Mouse (Mus musculus): Measurements from ENCODE around the gene Txn2. TPM values are rescaled to one million over a fixed set of nuclear protein-coding genes. Genes with fewer than 3 reads are reported as not detected.

Txn2 gene
- polyA plus RNA-seq, 1 experiment from 2014 or later, result 259 TPM

- peak overlapping the region; percentile 29; the same call in 1 of the 2 replicates for H3K9ac ChIP-seq
Observed at GRCm38 (mm10) chr15:77955440-77956403, 26.9 kb upstream of the Txn2 start.

GRCm38 (mm10) chr15:77954362-77954761 is 25.6 kb upstream of the Txn2 start:
- Histone ChIP-seq H3K36me3 (peaks cover 9% of the 10 kb centered on the region), H3K9ac (no peak overlapping the region), H3K9me3 (no peaks in the 10 kb centered on the region), H3K27ac (no peak overlapping the region), H3K4me1 (peaks cover 19% of the 10 kb centered on the region), H3K4me3 (replicated peaks) (no peak overlapping the region), H3K27me3 (replicated peaks) (peaks cover 12% of the 10 kb centered on the region), H3K4me2 (no peak overlapping the region)
- no peak for ATAC-seq (ENCODE audit: insufficient read depth, low FRiP score, low read depth)
- WGBS, result 88% methylated on average over 2 of the region's 2 CpGs

More at GRCm38 (mm10) chr15:77955440-77956403, 26.9 kb upstream of the Txn2 start:
- no peak overlapping the region for H3K27ac ChIP-seq
- H3K4me2 ChIP-seq, result peak overlapping the region; percentile 91
- no peaks in the 10 kb centered on the region for H3K9me3 ChIP-seq
- peak overlapping the region; percentile 55 for H3K4me3 ChIP-seq (replicated peaks)
- peaks cover 19% of the 10 kb centered on the region for H3K4me1 ChIP-seq
- H3K27me3 ChIP-seq (replicated peaks), result peaks cover 12% of the 10 kb centered on the region
- ATAC-seq (ENCODE audit: insufficient read depth, low FRiP score, low read depth), result peak; percentile 9; the same call in 1 of the 2 replicates
- H3K36me3 ChIP-seq, result peaks cover 22% of the 10 kb centered on the region
- 9% methylated on average over 52 of the region's 52 CpGs for WGBS

- Histone ChIP-seq H3K4me2 (no peak overlapping the region), H3K4me1 (peaks cover 19% of the 10 kb centered on the region), H3K9me3 (no peaks in the 10 kb centered on the region), H3K27ac (no peak overlapping the region), H3K9ac (no peak overlapping the region), H3K27me3 (replicated peaks) (peaks cover 12% of the 10 kb centered on the region), H3K36me3 (no peaks in the 10 kb centered on the region), H3K4me3 (replicated peaks) (no peak overlapping the region)
- WGBS, result 89% methylated on average over 3 of the region's 3 CpGs
- ATAC-seq (ENCODE audit: insufficient read depth, low FRiP score, low read depth), result no peak
Observed at GRCm38 (mm10) chr15:77952921-77953320, 24.1 kb upstream of the Txn2 start.

GRCm38 (mm10) chr15:77949061-77949460 is 20.3 kb upstream of the Txn2 start:
- H3K27me3 ChIP-seq (replicated peaks), result no peaks in the 10 kb centered on the region
- H3K9me3 ChIP-seq, result no peaks in the 10 kb centered on the region
- no peaks in the 10 kb centered on the region for H3K4me1 ChIP-seq
- ATAC-seq (ENCODE audit: insufficient read depth, low FRiP score, low read depth), result no peak
- no peak overlapping the region for H3K4me2 ChIP-seq
- WGBS, result 87% methylated on average over 7 of the region's 7 CpGs
- no peak overlapping the region for H3K27ac ChIP-seq
- no peaks in the 10 kb centered on the region for H3K36me3 ChIP-seq
- no peak overlapping the region for H3K9ac ChIP-seq
- no peak overlapping the region for H3K4me3 ChIP-seq (replicated peaks)

DNA sequence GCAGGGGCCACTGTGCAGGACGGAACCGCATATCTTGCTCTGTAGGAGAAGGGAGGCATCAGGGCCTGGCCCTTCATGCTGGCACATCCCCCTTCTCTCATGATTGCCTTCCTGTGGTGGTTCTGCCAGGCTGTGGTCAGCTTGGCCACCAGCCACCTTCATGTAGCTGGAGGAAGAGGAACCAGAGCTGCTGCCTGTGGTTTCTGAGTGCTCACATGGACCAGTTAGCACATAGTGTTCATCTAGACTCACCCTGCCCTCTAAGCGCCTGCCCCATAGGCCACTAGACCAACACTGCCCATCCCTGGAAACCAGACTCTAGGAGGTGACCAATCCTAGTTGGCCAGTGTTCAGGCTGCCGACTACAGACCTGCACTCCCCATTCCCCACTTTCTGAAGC is 16.9 kb upstream of the Txn2 start:
- no peak overlapping the region for H3K27ac ChIP-seq
- H3K9ac ChIP-seq, result no peak overlapping the region
- H3K36me3 ChIP-seq, result no peaks in the 10 kb centered on the region
- no peak overlapping the region for H3K4me2 ChIP-seq
- H3K4me3 ChIP-seq (replicated peaks), result no peak overlapping the region
- no peak for ATAC-seq (ENCODE audit: insufficient read depth, low FRiP score, low read depth)
- H3K4me1 ChIP-seq, result no peaks in the 10 kb centered on the region
- H3K9me3 ChIP-seq, result no peaks in the 10 kb centered on the region
- WGBS, result 73% methylated on average over 4 of the region's 4 CpGs
- no peaks in the 10 kb centered on the region for H3K27me3 ChIP-seq (replicated peaks)

GRCm38 (mm10) chr15:77941563-77941962 is 12.8 kb upstream of the Txn2 start:
- 83% methylated on average over 3 of the region's 3 CpGs for WGBS
- ATAC-seq (ENCODE audit: insufficient read depth, low FRiP score, low read depth), result no peak
- no peak overlapping the region for H3K4me2 ChIP-seq
- no peaks in the 10 kb centered on the region for H3K9me3 ChIP-seq
- no peak overlapping the region for H3K27ac ChIP-seq
- no peak overlapping the region for H3K9ac ChIP-seq
- no peaks in the 10 kb centered on the region for H3K27me3 ChIP-seq (replicated peaks)
- no peak overlapping the region for H3K4me3 ChIP-seq (replicated peaks)
- no peaks in the 10 kb centered on the region for H3K36me3 ChIP-seq
- H3K4me1 ChIP-seq, result no peaks in the 10 kb centered on the region

DNA sequence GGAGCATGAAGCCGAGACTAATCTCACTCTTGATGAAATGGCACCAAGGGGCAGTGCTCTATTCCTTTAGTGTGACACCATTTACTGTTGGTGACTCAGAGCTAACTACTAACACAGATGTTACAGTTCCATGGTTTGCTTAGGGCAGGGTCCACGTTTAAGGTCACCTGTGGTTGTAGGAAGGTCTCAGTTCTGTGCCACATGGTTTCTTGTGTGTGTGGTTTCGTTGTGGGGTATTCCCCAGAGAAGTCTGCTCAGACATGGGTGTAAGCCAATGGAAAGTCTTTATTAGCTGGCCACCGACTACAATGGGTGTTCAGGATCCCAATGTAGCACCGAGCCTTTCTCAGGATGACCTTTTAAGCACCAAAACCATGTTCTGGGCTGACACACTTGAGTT is 9.7 kb upstream of the Txn2 start:
- WGBS, result 75% methylated on average over 5 of the region's 5 CpGs

DNA sequence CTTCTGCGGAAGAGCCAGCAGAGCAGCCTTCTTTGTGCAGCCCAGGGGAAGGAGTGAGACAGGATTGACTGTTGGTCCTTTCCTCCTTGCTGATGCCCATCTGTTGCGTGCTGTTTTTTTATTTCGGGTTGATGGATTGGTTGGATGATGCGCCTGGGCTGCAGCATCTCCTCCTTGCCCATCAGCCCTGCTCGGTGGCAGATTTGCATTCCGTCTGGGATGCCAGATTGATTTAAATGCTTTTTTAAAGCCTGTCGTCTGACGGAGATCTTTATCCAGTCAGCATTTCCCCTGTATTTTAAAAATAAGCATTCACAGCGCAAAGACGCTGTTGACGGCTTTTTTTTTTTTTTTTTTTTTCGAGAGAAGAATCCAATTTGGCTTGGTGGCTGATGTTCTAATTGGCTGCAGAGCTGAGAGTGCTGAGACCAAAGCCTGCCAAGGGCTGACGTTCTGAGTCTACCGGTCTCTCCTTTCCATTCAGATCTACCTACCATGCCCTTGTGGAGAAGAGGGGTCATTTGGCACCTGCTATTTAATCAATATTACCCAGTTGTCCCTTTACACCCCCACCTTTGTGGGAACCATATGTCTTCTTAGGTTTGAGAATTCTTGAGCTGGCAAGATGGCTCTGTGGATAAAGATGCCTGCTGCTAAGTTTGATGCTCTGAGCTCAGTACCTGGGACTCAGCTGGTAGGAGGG is 7.0 kb upstream of the Txn2 start:
- H3K9ac ChIP-seq, result no peak overlapping the region
- WGBS, result 74% methylated on average over 14 of the region's 14 CpGs

More for the DNA sequence above, 9.7 kb upstream of the Txn2 start:
- Histone ChIP-seq H3K27ac (no peak overlapping the region), H3K27me3 (replicated peaks) (0 out of 2 replicates have a peak, but pooled peaks cover 4% of the 10 kb centered on the region), H3K9ac (no peak overlapping the region), H3K4me1 (peaks cover 9% of the 10 kb centered on the region; the same call in 1 of the 2 replicates), H3K4me2 (no peak overlapping the region), H3K4me3 (replicated peaks) (no peak overlapping the region), H3K36me3 (no peaks in the 10 kb centered on the region), H3K9me3 (no peaks in the 10 kb centered on the region)
- no peak for ATAC-seq (ENCODE audit: insufficient read depth, low FRiP score, low read depth)

GRCm38 (mm10) chr15:77934968-77935367 is 6.2 kb upstream of the Txn2 start:
- H3K9me3 ChIP-seq, result no peaks in the 10 kb centered on the region
- no peak overlapping the region for H3K27ac ChIP-seq
- WGBS, result 63% methylated on average over 5 of the region's 5 CpGs
- peaks cover 11% of the 10 kb centered on the region; the same call in 1 of the 2 replicates for H3K4me1 ChIP-seq
- ATAC-seq (ENCODE audit: insufficient read depth, low FRiP score, low read depth), result no peak
- H3K27me3 ChIP-seq (replicated peaks), result 0 out of 2 replicates have a peak, but pooled peaks cover 4% of the 10 kb centered on the region
- no peak overlapping the region for H3K4me3 ChIP-seq (replicated peaks)
- H3K4me2 ChIP-seq, result no peak overlapping the region
- H3K9ac ChIP-seq, result no peak overlapping the region
- no peaks in the 10 kb centered on the region for H3K36me3 ChIP-seq

More for the DNA sequence above, 7.0 kb upstream of the Txn2 start:
- Histone ChIP-seq H3K36me3 (no peaks in the 10 kb centered on the region), H3K27me3 (replicated peaks) (0 out of 2 replicates have a peak, but pooled peaks cover 4% of the 10 kb centered on the region), H3K4me1 (peaks cover 11% of the 10 kb centered on the region; the same call in 1 of the 2 replicates), H3K27ac (no peak overlapping the region), H3K4me2 (no peak overlapping the region), H3K9me3 (no peaks in the 10 kb centered on the region), H3K4me3 (replicated peaks) (no peak overlapping the region)
- no peak for ATAC-seq (ENCODE audit: insufficient read depth, low FRiP score, low read depth)

GRCm38 (mm10) chr15:77934326-77934725 is 5.5 kb upstream of the Txn2 start:
- Histone ChIP-seq H3K4me3 (replicated peaks) (no peak overlapping the region), H3K27ac (no peak overlapping the region), H3K4me1 (peaks cover 11% of the 10 kb centered on the region), H3K36me3 (no peaks in the 10 kb centered on the region), H3K27me3 (replicated peaks) (0 out of 2 replicates have a peak, but pooled peaks cover 4% of the 10 kb centered on the region), H3K9ac (no peak overlapping the region), H3K9me3 (no peaks in the 10 kb centered on the region), H3K4me2 (no peak overlapping the region)
- no peak for ATAC-seq (ENCODE audit: insufficient read depth, low FRiP score, low read depth)
- WGBS, result 71% methylated on average over 11 of the region's 11 CpGs

DNA sequence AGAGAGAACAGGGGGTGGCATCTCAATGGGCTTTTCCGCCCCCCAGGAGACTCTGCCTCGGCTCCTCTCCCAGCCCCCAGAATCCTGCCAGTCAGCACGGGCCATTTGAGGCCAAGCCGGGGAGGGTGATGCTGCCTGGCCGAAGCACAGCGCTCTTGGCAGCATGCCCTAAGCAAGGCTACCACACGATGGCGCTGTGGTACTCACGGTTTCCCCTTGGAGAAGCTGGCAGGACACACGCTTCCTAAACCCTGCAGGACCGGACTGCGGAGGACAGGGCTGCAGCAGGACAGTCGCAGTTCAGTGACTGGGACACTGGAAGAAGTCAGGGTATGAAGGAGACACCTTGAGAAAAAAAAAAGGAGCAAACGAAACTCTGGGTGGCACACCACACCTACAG is 5.0 kb upstream of the Txn2 start:
- ATAC-seq (ENCODE audit: insufficient read depth, low FRiP score, low read depth), result peak; percentile 30
- no peak overlapping the region for H3K4me3 ChIP-seq (replicated peaks)

More for the DNA sequence above, 5.0 kb upstream of the Txn2 start:
- no peak overlapping the region for H3K27ac ChIP-seq
- 2% methylated on average over 14 of the region's 14 CpGs for WGBS
- no peaks in the 10 kb centered on the region for H3K36me3 ChIP-seq
- no peaks in the 10 kb centered on the region for H3K9me3 ChIP-seq
- peak overlapping the region; percentile 41 for H3K4me2 ChIP-seq
- H3K4me1 ChIP-seq, result peaks cover 11% of the 10 kb centered on the region
- 0 out of 2 replicates have a peak, but pooled peaks cover 4% of the 10 kb centered on the region for H3K27me3 ChIP-seq (replicated peaks)
- no peak overlapping the region for H3K9ac ChIP-seq

Data from stomach, embryonic 15.5 days (tissue).